In the genomic region with DNA sequence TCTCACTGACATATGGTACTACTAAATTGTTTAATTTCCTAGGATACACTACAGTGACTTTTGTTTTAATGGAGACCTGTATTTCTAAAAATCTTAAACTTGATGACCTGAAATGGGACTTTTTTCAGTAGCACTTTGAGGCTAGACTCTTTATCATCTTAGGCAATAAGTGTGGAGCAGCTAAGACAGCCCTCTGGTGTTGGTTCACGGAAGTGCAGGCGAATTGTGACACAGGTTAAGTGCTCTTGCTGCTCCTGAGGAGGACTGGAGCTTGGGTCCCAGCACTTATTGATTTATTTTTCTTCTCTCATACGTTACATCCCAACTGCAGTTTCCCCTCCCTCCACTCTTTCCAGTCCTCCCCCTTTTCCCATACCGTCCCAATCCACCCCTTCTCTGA, we compare ENCODE assay signal across 9 mouse cellular contexts.
A peak's percentile ranks its signal among the peaks of the same experiment; 100 is the strongest.
DNase-seq lines count a peak whose midpoint lies in the region; ATAC-seq and TF ChIP-seq lines count a peak whose summit lies in the region.
"Had no signal": no experiment of that assay in that cellular context is flagged by ENCODE, and none has a peak within 500 bp of the region (broad histone marks: within the 10 kb centered on the region; RNA-seq: fewer than 3 reads in every experiment).

No protein-coding gene starts in this region.

- H3K27me3 ChIP-seq in heart, adult 2 months (ENCODE audit: control insufficient read depth, insufficient read depth, low read length): no peaks in the 10 kb centered on the region
- no peaks in the 10 kb centered on the region for H3K27me3 ChIP-seq in heart, embryonic 12.5 days (replicated peaks)
- H3K27me3 ChIP-seq in embryonic facial prominence, embryonic 10.5 days (replicated peaks; ENCODE audit: low read depth, poor library complexity, severe bottlenecking): no peaks in the 10 kb centered on the region
- H3K27me3 ChIP-seq: neural tube, embryonic 13.5 days had no signal

- no peaks in the 10 kb centered on the region for H3K36me3 ChIP-seq in heart, adult 2 months (ENCODE audit: control insufficient read depth, insufficient read depth, low read length)
- H3K36me3 ChIP-seq in heart, embryonic 12.5 days: no peaks in the 10 kb centered on the region
- H3K36me3 ChIP-seq in embryonic facial prominence, embryonic 10.5 days (replicated peaks): no peaks in the 10 kb centered on the region
- H3K36me3 ChIP-seq: neural tube, embryonic 13.5 days had no signal

- H3K9ac ChIP-seq in heart, adult 2 months (ENCODE audit: low read depth, low read length): no peak overlapping the region
- no peak overlapping the region for H3K9ac ChIP-seq in heart, embryonic 12.5 days
- H3K9ac ChIP-seq: neural tube, embryonic 13.5 days had no signal

- H3K4me2 ChIP-seq in heart, embryonic 12.5 days: no peak overlapping the region
- H3K4me2 ChIP-seq: neural tube, embryonic 13.5 days had no signal

- 0 out of 2 replicates have a peak, but pooled peaks have one; percentile 24 for TF ChIP-seq EP300 in heart, adult 2 months (IDR thresholded peaks at IDR 0.05; ENCODE audit: insufficient read depth, low read depth, low read length)

- no peak for TF ChIP-seq POLR2A in heart, adult 2 months (IDR thresholded peaks at IDR 0.05; ENCODE audit: insufficient read depth, low read depth, low read length)

- H3K27ac ChIP-seq in heart, adult 2 months: no peak overlapping the region
- H3K27ac ChIP-seq in heart, embryonic 12.5 days (ENCODE audit: poor library complexity, severe bottlenecking): no peak overlapping the region
- H3K27ac ChIP-seq in embryonic facial prominence, embryonic 10.5 days (replicated peaks): no peak overlapping the region
- H3K27ac ChIP-seq: neural tube, embryonic 13.5 days had no signal

- WGBS in heart, adult 2 months: 22% methylated on average over 4 of the region's 4 CpGs
- 29% methylated on average over 4 of the region's 4 CpGs for WGBS in heart, embryonic 12.5 days
- WGBS in embryonic facial prominence, embryonic 10.5 days: 28% methylated on average over 4 of the region's 4 CpGs

- ATAC-seq in heart, embryonic 12.5 days (ENCODE audit: insufficient number of reproducible peaks, low FRiP score): no peak

- 0 out of 2 replicates have a peak, but pooled peaks cover 3% of the 10 kb centered on the region for H3K9me3 ChIP-seq in heart, embryonic 12.5 days (replicated peaks)
- H3K9me3 ChIP-seq in embryonic facial prominence, embryonic 10.5 days: peaks cover 3% of the 10 kb centered on the region
- H3K9me3 ChIP-seq: neural tube, embryonic 13.5 days had no signal

- H3K4me3 ChIP-seq in heart, adult 2 months: no peak overlapping the region
- no peak overlapping the region for H3K4me3 ChIP-seq in heart, embryonic 12.5 days
- H3K4me3 ChIP-seq in embryonic facial prominence, embryonic 10.5 days: no peak overlapping the region
- H3K4me3 ChIP-seq: neural tube, embryonic 13.5 days had no signal

- peak; percentile 75 to 89 for DNase-seq in heart, adult 2 months
- peak; percentile 91 for DNase-seq in adrenal gland, postnatal 10 days
- peak; percentile 81 for DNase-seq in embryonic facial prominence, embryonic 10.5 days (ENCODE audit: low spot score)
- peak; percentile 89 for DNase-seq in heart, postnatal 4 days
- DNase-seq in left cerebral cortex, adult 8-10 months (ENCODE audit: low spot score in 2 of 2): peak; percentile 63 to 88
- DNase-seq in natural killer cell, adult 2 months (ENCODE audit: low spot score in 2 of 2): peak; percentile 80 to 85
- DNase-seq in testis, postnatal 10 days (ENCODE audit: low spot score): peak; percentile 91

- peaks cover 1% of the 10 kb centered on the region for H3K4me1 ChIP-seq in heart, adult 2 months (ENCODE audit: control insufficient read depth, insufficient read depth, low read length)
- no peaks in the 10 kb centered on the region for H3K4me1 ChIP-seq in heart, embryonic 12.5 days (replicated peaks)
- H3K4me1 ChIP-seq in embryonic facial prominence, embryonic 10.5 days: no peaks in the 10 kb centered on the region

- H3K79me2 ChIP-seq in heart, adult 2 months (replicated peaks; ENCODE audit: control insufficient read depth, insufficient read depth, low read length): no peaks in the 10 kb centered on the region

- peak; percentile 94 for TF ChIP-seq CTCF in heart, adult 2 months (IDR thresholded peaks at IDR 0.05)

- intact Hi-C loops in heart, adult 2 months (cut with DNase I): no loop called here
